Mouse (Mus musculus) limb, embryonic 13.5 days (tissue): ENCODE results near the gene Nxpe5. TPM values are rescaled to one million over a fixed set of nuclear protein-coding genes. Genes with fewer than 3 reads are reported as not detected.
A peak's percentile ranks its signal among the peaks of the same experiment; 100 is the strongest.

Experiments used
- ATAC-seq: fragments of 200-750 bp; cut with Nextera tagmentation; 2 replicates; pipeline ENCODE4 v1.8.0; 2017; ENCODE audit warnings: low read depth, moderate number of reproducible peaks, moderate TSS enrichment; ENCODE audit not compliant: low FRiP score
- H3K27ac ChIP-seq: fragments of 300-500 bp; sonication (generic); 2 replicates; pipeline ENCODE4 v1.5.1; 2015; ENCODE audit warnings: inconsistent platforms, mild to moderate bottlenecking, moderate library complexity
- H3K27me3 ChIP-seq: fragments of 300-500 bp; sonication (generic); 2 replicates; pipeline ENCODE4 v1.6.1; 2015; ENCODE audit warnings: mild to moderate bottlenecking, inconsistent platforms
- H3K36me3 ChIP-seq: fragments of 300-500 bp; sonication (generic); 2 replicates; pipeline ENCODE4 v1.6.1; 2015; ENCODE audit warnings: inconsistent platforms, mild to moderate bottlenecking, moderate library complexity
- H3K4me1 ChIP-seq: fragments of 300-500 bp; sonication (generic); 2 replicates; pipeline ENCODE4 v1.6.1; 2015; ENCODE audit warnings: inconsistent platforms
- H3K4me2 ChIP-seq: fragments of 300-500 bp; sonication (generic); replicated peaks from 2 replicates; pipeline ENCODE4 v1.6.1; 2015; ENCODE audit warnings: inconsistent platforms, mild to moderate bottlenecking, moderate library complexity
- H3K4me3 ChIP-seq: fragments of 300-500 bp; sonication (generic); 2 replicates; pipeline ENCODE4 v1.5.1; 2015; ENCODE audit warnings: moderate library complexity, mild to moderate bottlenecking, inconsistent platforms
- H3K9ac ChIP-seq: fragments of 300-500 bp; sonication (generic); 2 replicates; pipeline ENCODE4 v1.6.1; 2015; ENCODE audit warnings: mild to moderate bottlenecking, inconsistent platforms
- H3K9me3 ChIP-seq: fragments of 300-500 bp; sonication (generic); 2 replicates; pipeline ENCODE4 v1.6.1; 2016; ENCODE audit warnings: inconsistent platforms
- WGBS: fragments of 180-500 bp; shearing (Covaris S2); methylation state at CpG from one replicate; pipeline ENCODE4 v1.1.7; 2015; 5-methylcytosine and 5-hydroxymethylcytosine counted together
- polyA plus RNA-seq: library from polyadenylated mRNA; unstranded; fragments of >200 nt; fragmentation: Nextera tagmentation; extraction: Ambion mirVana; gene quantifications from 2 replicates; pipeline ENCODE4 v1.2.1, GENCODE M21; 2015

Gene Nxpe5
- polyA plus RNA-seq, 1 experiment from 2014 or later, result not detected

DNA sequence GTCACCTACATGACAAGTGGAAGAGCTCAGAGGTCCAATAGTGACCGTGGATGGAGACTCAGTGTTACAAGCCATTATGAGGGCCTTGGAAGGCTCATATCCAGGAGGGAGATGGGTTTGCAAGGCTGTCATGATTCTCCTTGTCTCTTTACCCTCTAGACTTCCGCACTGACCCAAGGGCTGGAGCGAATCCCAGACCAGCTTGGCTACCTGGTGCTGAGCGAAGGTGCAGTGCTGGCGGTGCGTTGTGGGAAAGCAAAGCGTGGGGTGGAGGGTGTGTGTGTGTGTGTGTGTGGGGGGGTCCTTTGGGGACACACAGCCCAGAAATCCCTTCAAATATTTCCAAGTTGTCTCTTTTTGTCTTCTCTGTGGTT is 30.4 kb downstream of the Nxpe5 start:
- 23% methylated on average over 7 of the region's 7 CpGs for WGBS
- Histone ChIP-seq H3K9ac (peak overlapping the region; percentile 72), H3K4me3 (peak overlapping the region; percentile 70), H3K27ac (peak overlapping the region; percentile 70; the same call in 1 of the 2 replicates), H3K4me2 (peak overlapping the region; percentile 88), H3K36me3 (peaks cover 38% of the 10 kb centered on the region), H3K9me3 (no peaks in the 10 kb centered on the region), H3K27me3 (no peaks in the 10 kb centered on the region), H3K4me1 (peaks cover 10% of the 10 kb centered on the region)
- ATAC-seq, result no peak

DNA sequence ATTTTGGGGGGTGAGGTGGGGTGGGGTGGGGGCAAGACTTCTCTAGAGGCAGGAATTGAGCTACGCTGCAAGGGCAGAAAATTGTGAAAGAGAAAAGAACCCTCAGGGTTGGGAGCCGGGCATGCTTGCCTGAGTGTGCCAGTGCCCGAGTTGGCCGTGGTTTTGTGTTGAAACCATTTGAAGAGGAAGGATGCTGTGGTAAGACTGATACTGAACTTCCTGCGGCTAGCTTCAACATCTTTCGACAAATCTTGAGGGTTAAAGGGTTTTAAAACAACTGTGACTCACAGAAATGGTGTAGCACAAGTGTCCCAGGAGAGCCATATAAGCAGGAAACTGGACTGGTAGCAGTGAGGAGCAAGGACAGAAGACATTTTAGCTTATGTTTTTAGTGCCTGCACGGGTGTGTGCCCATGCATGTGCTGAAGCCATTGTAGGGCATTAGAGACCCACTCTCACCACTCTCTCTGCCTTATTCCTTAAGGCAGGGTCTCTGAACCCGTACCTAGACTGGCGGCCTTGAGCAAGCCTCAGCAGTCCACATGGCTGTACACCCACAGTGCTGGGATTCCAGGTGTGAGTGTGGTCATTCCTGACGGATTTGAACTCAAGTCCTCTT is 31.4 kb downstream of the Nxpe5 start:
- 91% methylated on average over 10 of the region's 10 CpGs for WGBS
- H3K9me3 ChIP-seq, result no peaks in the 10 kb centered on the region
- H3K4me1 ChIP-seq, result peaks cover 11% of the 10 kb centered on the region
- peaks cover 48% of the 10 kb centered on the region for H3K36me3 ChIP-seq
- H3K9ac ChIP-seq, result no peak overlapping the region
- H3K4me2 ChIP-seq, result 0 out of 2 replicates have a peak overlapping the region, but pooled peaks have one; percentile 88
- H3K27me3 ChIP-seq, result no peaks in the 10 kb centered on the region
- ATAC-seq, result no peak
- no peak overlapping the region; the same call in 1 of the 2 replicates for H3K4me3 ChIP-seq
- H3K27ac ChIP-seq, result no peak overlapping the region

DNA sequence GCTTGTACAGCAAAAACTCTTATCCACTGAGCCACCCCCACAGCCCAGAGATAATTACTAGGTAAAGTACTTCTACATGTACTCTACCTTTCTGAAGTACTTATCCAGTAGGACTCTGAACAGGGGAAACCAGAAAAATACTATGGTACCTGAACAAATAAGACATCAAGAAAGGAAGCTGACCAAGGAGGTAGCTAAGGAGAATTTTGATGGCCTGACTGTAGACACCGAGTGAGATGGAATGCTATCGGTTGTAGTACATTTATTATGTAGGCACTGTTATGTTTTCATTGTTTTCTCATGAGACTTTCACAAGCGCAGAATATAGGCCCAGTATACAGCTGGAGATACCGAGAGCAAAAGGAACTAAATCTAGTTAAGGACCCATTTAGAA is 31.9 kb downstream of the Nxpe5 start:
- H3K27me3 ChIP-seq, result no peaks in the 10 kb centered on the region
- H3K4me1 ChIP-seq, result peaks cover 16% of the 10 kb centered on the region
- H3K27ac ChIP-seq, result no peak overlapping the region
- no peak overlapping the region for H3K9ac ChIP-seq
- no peak for ATAC-seq
- WGBS, result 94% methylated on average over 4 of the region's 4 CpGs
- H3K9me3 ChIP-seq, result no peaks in the 10 kb centered on the region
- peaks cover 51% of the 10 kb centered on the region for H3K36me3 ChIP-seq
- no peak overlapping the region for H3K4me2 ChIP-seq
- no peak overlapping the region for H3K4me3 ChIP-seq

- peaks cover 51% of the 10 kb centered on the region for H3K36me3 ChIP-seq
- no peak overlapping the region for H3K27ac ChIP-seq
- 82% methylated on average over 3 of the region's 3 CpGs for WGBS
- H3K27me3 ChIP-seq, result no peaks in the 10 kb centered on the region
- no peak overlapping the region for H3K9ac ChIP-seq
- no peak for ATAC-seq
- H3K4me2 ChIP-seq, result no peak overlapping the region
- H3K4me3 ChIP-seq, result no peak overlapping the region
- H3K9me3 ChIP-seq, result no peaks in the 10 kb centered on the region
- peaks cover 21% of the 10 kb centered on the region for H3K4me1 ChIP-seq
These were observed 32.4 kb downstream of the Nxpe5 start for GRCm38 (mm10) chr5:138258078-138258477.

- peaks cover 23% of the 10 kb centered on the region for H3K4me1 ChIP-seq
- WGBS, result 82% methylated on average over 6 of the region's 6 CpGs
- no peak overlapping the region for H3K9ac ChIP-seq
- no peaks in the 10 kb centered on the region for H3K27me3 ChIP-seq
- no peak for ATAC-seq
- H3K36me3 ChIP-seq, result peaks cover 51% of the 10 kb centered on the region
- no peak overlapping the region for H3K27ac ChIP-seq
- no peaks in the 10 kb centered on the region for H3K9me3 ChIP-seq
- H3K4me3 ChIP-seq, result no peak overlapping the region
- no peak overlapping the region for H3K4me2 ChIP-seq
These were observed 32.8 kb downstream of the Nxpe5 start for GRCm38 (mm10) chr5:138258542-138258941.

GRCm38 (mm10) chr5:138258993-138259392 is 33.3 kb downstream of the Nxpe5 start:
- no peak overlapping the region for H3K4me3 ChIP-seq
- no peak for ATAC-seq
- 59% methylated on average over 7 of the region's 7 CpGs for WGBS
- H3K4me2 ChIP-seq, result no peak overlapping the region
- H3K4me1 ChIP-seq, result peaks cover 23% of the 10 kb centered on the region
- H3K27ac ChIP-seq, result no peak overlapping the region
- H3K9me3 ChIP-seq, result no peaks in the 10 kb centered on the region
- H3K27me3 ChIP-seq, result no peaks in the 10 kb centered on the region
- H3K9ac ChIP-seq, result no peak overlapping the region
- H3K36me3 ChIP-seq, result peaks cover 51% of the 10 kb centered on the region

DNA sequence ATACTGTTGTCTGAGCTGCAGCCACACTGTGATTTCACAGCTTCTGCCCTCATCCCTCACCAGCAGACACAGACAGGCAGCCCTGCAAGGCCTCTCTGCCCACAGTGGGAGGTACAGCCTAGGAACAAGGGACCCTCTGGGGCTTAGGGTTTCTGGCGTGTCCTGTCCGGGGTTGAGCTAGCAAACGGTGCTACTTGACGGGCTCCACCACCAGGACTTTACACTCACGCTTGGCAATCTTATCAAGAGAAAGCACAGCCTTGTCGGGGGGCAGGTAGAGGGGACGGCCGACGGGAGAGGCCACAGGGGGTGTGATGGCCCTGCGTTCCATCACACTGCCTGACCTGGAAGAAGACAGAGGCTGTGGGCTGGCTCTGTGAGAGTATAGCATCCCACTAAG is 34.4 kb downstream of the Nxpe5 start:
- Histone ChIP-seq H3K4me2 (no peak overlapping the region), H3K4me3 (no peak overlapping the region), H3K9ac (0 out of 2 replicates have a peak overlapping the region, but pooled peaks have one; percentile 13), H3K9me3 (no peaks in the 10 kb centered on the region), H3K36me3 (peaks cover 51% of the 10 kb centered on the region), H3K27ac (no peak overlapping the region), H3K27me3 (no peaks in the 10 kb centered on the region), H3K4me1 (peaks cover 25% of the 10 kb centered on the region)
- WGBS, result 83% methylated on average over 10 of the region's 10 CpGs
- ATAC-seq, result no peak

- H3K36me3 ChIP-seq, result peaks cover 56% of the 10 kb centered on the region
- no peak for ATAC-seq
- H3K9me3 ChIP-seq, result no peaks in the 10 kb centered on the region
- no peaks in the 10 kb centered on the region for H3K27me3 ChIP-seq
- WGBS, result 91% methylated on average over 11 of the region's 11 CpGs
- no peak overlapping the region for H3K27ac ChIP-seq
- no peak overlapping the region for H3K9ac ChIP-seq
- H3K4me1 ChIP-seq, result peaks cover 25% of the 10 kb centered on the region
- no peak overlapping the region for H3K4me2 ChIP-seq
- no peak overlapping the region for H3K4me3 ChIP-seq
These were observed 35.1 kb downstream of the Nxpe5 start for GRCm38 (mm10) chr5:138260834-138261233.

- H3K27me3 ChIP-seq, result no peaks in the 10 kb centered on the region
- 71% methylated on average over 4 of the region's 4 CpGs for WGBS
- peaks cover 64% of the 10 kb centered on the region for H3K36me3 ChIP-seq
- peaks cover 19% of the 10 kb centered on the region for H3K4me1 ChIP-seq
- H3K4me2 ChIP-seq, result peak overlapping the region; percentile 95
- no peak overlapping the region for H3K27ac ChIP-seq
- H3K9me3 ChIP-seq, result no peaks in the 10 kb centered on the region
- ATAC-seq, result no peak
- 0 out of 2 replicates have a peak overlapping the region, but pooled peaks have one; percentile 98 for H3K9ac ChIP-seq
- peak overlapping the region; percentile 90; the same call in 1 of the 2 replicates for H3K4me3 ChIP-seq
These were observed 36.3 kb downstream of the Nxpe5 start for GRCm38 (mm10) chr5:138262001-138262400.

- no peak for ATAC-seq
- no peak overlapping the region for H3K27ac ChIP-seq
- no peaks in the 10 kb centered on the region for H3K9me3 ChIP-seq
- H3K9ac ChIP-seq, result peak overlapping the region; percentile 98
- 70% methylated on average over 18 of the region's 18 CpGs for WGBS
- peak overlapping the region; percentile 90 for H3K4me3 ChIP-seq
- peaks cover 19% of the 10 kb centered on the region for H3K4me1 ChIP-seq
- peaks cover 60% of the 10 kb centered on the region for H3K36me3 ChIP-seq
- H3K4me2 ChIP-seq, result peak overlapping the region; percentile 95
- no peaks in the 10 kb centered on the region for H3K27me3 ChIP-seq
These were observed 37.0 kb downstream of the Nxpe5 start for GRCm38 (mm10) chr5:138262582-138263240.

GRCm38 (mm10) chr5:138263260-138264206 is 37.8 kb downstream of the Nxpe5 start, which contains the start of gene BC037034:
Gene BC037034 (minus strand): TSS chr5:138264033.
- peak within 1 kb of the TSS; percentile 90 for H3K4me3 ChIP-seq
- H3K9me3 ChIP-seq, result no peaks in the 10 kb centered on the region
- H3K4me1 ChIP-seq, result peaks cover 19% of the 10 kb centered on the region
- peak within 1 kb of the TSS; percentile 98 for H3K9ac ChIP-seq
- peak; percentile 94 for ATAC-seq
- H3K27ac ChIP-seq, result peak within 1 kb of the TSS; percentile 52; the same call in 1 of the 2 replicates
- H3K27me3 ChIP-seq, result no peaks in the 10 kb centered on the region
- peaks cover 52% of the 10 kb centered on the region for H3K36me3 ChIP-seq
- WGBS, result under 1% methylated on average over 57 of the region's 71 CpGs
- peak within 1 kb of the TSS; percentile 95 for H3K4me2 ChIP-seq

- Histone ChIP-seq H3K4me3 (peak overlapping the region; percentile 90), H3K4me1 (peaks cover 19% of the 10 kb centered on the region), H3K27ac (0 out of 2 replicates have a peak overlapping the region, but pooled peaks have one; percentile 28), H3K36me3 (peaks cover 45% of the 10 kb centered on the region), H3K9ac (peak overlapping the region; percentile 98), H3K27me3 (no peaks in the 10 kb centered on the region), H3K4me2 (peak overlapping the region; percentile 95), H3K9me3 (no peaks in the 10 kb centered on the region)
- no peak for ATAC-seq
- 12% methylated on average over 6 of the region's 6 CpGs for WGBS
These were observed 38.5 kb downstream of the Nxpe5 start for GRCm38 (mm10) chr5:138264207-138264578.
